In genomic region chr16:96258429-96258828, GRCm38 (mm10) we compare ENCODE assay signal across 22 mouse cellular contexts. TPM values are rescaled to one million over a fixed set of nuclear protein-coding genes. Genes with fewer than 3 reads are reported as not detected.
DNase-seq lines count a peak whose midpoint lies in the region; ATAC-seq lines count a peak whose summit lies in the region.
"Had no signal": no experiment of that assay in that cellular context is flagged by ENCODE, and none has a peak within 500 bp of the region (broad histone marks: within the 10 kb centered on the region; RNA-seq: fewer than 3 reads in every experiment).

No protein-coding gene starts in this region.

- no peaks in the 10 kb centered on the region for H3K36me3 ChIP-seq in heart, embryonic 10.5 days
- no peaks in the 10 kb centered on the region for H3K36me3 ChIP-seq in heart, embryonic 12.5 days
- H3K36me3 ChIP-seq: embryonic facial prominence, embryonic 10.5 days; heart, embryonic 13.5 days had no signal

- no peak for ATAC-seq in heart, embryonic 12.5 days (ENCODE audit: insufficient number of reproducible peaks, low FRiP score)
- ATAC-seq: forebrain, embryonic 13.5 days; forebrain, postnatal 0 days had no signal

- H3K4me1 ChIP-seq in heart, embryonic 10.5 days, result no peaks in the 10 kb centered on the region
- H3K4me1 ChIP-seq in heart, embryonic 12.5 days (replicated peaks), result no peaks in the 10 kb centered on the region
- H3K4me1 ChIP-seq: embryonic facial prominence, embryonic 10.5 days; forebrain, embryonic 13.5 days; heart, embryonic 13.5 days had no signal

- no peak overlapping the region for H3K27ac ChIP-seq in heart, embryonic 10.5 days
- H3K27ac ChIP-seq in heart, embryonic 12.5 days (ENCODE audit: poor library complexity, severe bottlenecking), result no peak overlapping the region
- H3K27ac ChIP-seq: embryonic facial prominence, embryonic 10.5 days; forebrain, embryonic 13.5 days; heart, adult 2 months; heart, embryonic 13.5 days had no signal

- WGBS in heart, embryonic 10.5 days, result 84% methylated on average over 8 of the region's 8 CpGs
- 86% methylated on average over 8 of the region's 8 CpGs for WGBS in heart, embryonic 12.5 days

- H3K27me3 ChIP-seq in heart, embryonic 10.5 days (ENCODE audit: insufficient read depth, poor library complexity, severe bottlenecking), result no peaks in the 10 kb centered on the region
- no peaks in the 10 kb centered on the region for H3K27me3 ChIP-seq in heart, embryonic 12.5 days (replicated peaks)
- H3K27me3 ChIP-seq: forebrain, embryonic 13.5 days; heart, embryonic 13.5 days had no signal

- no peaks in the 10 kb centered on the region for H3K9me3 ChIP-seq in heart, embryonic 10.5 days
- no peaks in the 10 kb centered on the region for H3K9me3 ChIP-seq in heart, embryonic 12.5 days (replicated peaks)
- H3K9me3 ChIP-seq: embryonic facial prominence, embryonic 10.5 days; forebrain, embryonic 13.5 days; heart, embryonic 13.5 days had no signal

- H3K4me2 ChIP-seq in heart, embryonic 12.5 days, result no peak overlapping the region
- H3K4me2 ChIP-seq: forebrain, embryonic 13.5 days; heart, embryonic 13.5 days had no signal

- no peak overlapping the region for H3K9ac ChIP-seq in heart, embryonic 12.5 days
- H3K9ac ChIP-seq: forebrain, embryonic 13.5 days; forebrain, postnatal 0 days; heart, embryonic 13.5 days had no signal

- peak; percentile 19 for DNase-seq in heart, embryonic 10.5 days (ENCODE audit: low spot score)
- peak; percentile 1 to 7 for DNase-seq in urinary bladder, postnatal 4 days (ENCODE audit: low spot score in 2 of 2)
- no peak for DNase-seq in urinary bladder, adult 2 months (ENCODE audit: low spot score)
- peak; percentile 41 for DNase-seq in kidney, postnatal 14 days
- DNase-seq in yolk sac, embryonic 10.5 days (ENCODE audit: low spot score), result peak; percentile 47
- no peak for DNase-seq in layer of hippocampus, postnatal 14 days (ENCODE audit: low spot score in 2 of 2)
- no peak for DNase-seq in adrenal gland, adult 8-10 months
- DNase-seq: adrenal gland, postnatal 14 days; B cell, adult 2 months; cerebellum, adult 18-20 months; cerebellum, postnatal 10 days; forebrain, postnatal 0 days; gastrocnemius, postnatal 14 days; heart, adult 2 months; heart, postnatal 36 days had no signal

- H3K4me3 ChIP-seq in heart, embryonic 10.5 days, result no peak overlapping the region
- H3K4me3 ChIP-seq in heart, embryonic 12.5 days, result no peak overlapping the region
- H3K4me3 ChIP-seq: embryonic facial prominence, embryonic 10.5 days; forebrain, embryonic 13.5 days; heart, adult 2 months; heart, embryonic 13.5 days had no signal

RNA-seq across cellular contexts. Expression of gene B3galt5, which starts 22.8 kb away (rescaled TPM):
- 0.04 TPM in 1 of 2 replicates, not detected in the other for polyA plus RNA-seq in heart, embryonic 10.5 days (2016; fragmentation: Nextera tagmentation; extraction: Ambion mirVana)
- 0.05 TPM in 1 of 2 replicates, not detected in the other for polyA plus RNA-seq in heart, embryonic 12.5 days (2016; fragmentation: Nextera tagmentation; extraction: Ambion mirVana)
- polyA plus RNA-seq in urinary bladder, adult 2 months (2012; rRNA removed), result 0.17 and 0.21 TPM in 2 replicates
- total RNA-seq in layer of hippocampus, postnatal 14 days (2021), result 10 to 100 TPM; 26.0 TPM
- total RNA-seq in adrenal gland, adult 8-10 months (2022), result under 1 TPM; 0.40 to 0.55 (median 0.51) TPM
- total RNA-seq: adrenal gland, postnatal 14 days; gastrocnemius, adult 18-20 months; heart, adult 2 months; heart, postnatal 36 days; MEL had no signal
- polyA plus RNA-seq: heart, adult 2 months; heart, postnatal 0 days had no signal

RNA-seq across cellular contexts. Expression of gene Sh3bgr, which starts 58.2 kb away (rescaled TPM):
- 465 and 713 TPM in 2 replicates for polyA plus RNA-seq in heart, embryonic 10.5 days (2016; fragmentation: Nextera tagmentation; extraction: Ambion mirVana)
- polyA plus RNA-seq in heart, embryonic 12.5 days (2016; fragmentation: Nextera tagmentation; extraction: Ambion mirVana), result 626 and 648 TPM in 2 replicates
- 199 and 332 TPM in 2 replicates for polyA plus RNA-seq in urinary bladder, adult 2 months (2012; rRNA removed)
- 1 to 10 TPM; 1.4 to 2.1 TPM for total RNA-seq in layer of hippocampus, postnatal 14 days (2021)
- total RNA-seq in adrenal gland, adult 8-10 months (2022), result 10 to 100 TPM; 17.2 to 37.2 (median 31.4) TPM

Comparison
In these comparisons a context has a peak if more than half of its experiments do, and no peak if none do; other contexts are left out.
1. DNase-seq: peak in heart, embryonic 10.5 days (single experiment), urinary bladder, postnatal 4 days (2 of 2), kidney, postnatal 14 days (single experiment) and yolk sac, embryonic 10.5 days (single experiment); none in urinary bladder, adult 2 months (single experiment), layer of hippocampus, postnatal 14 days (0 of 2) and adrenal gland, adult 8-10 months (single experiment).